Mouse (Mus musculus) kidney, postnatal 14 days (tissue): ENCODE measurements at regions not wholly inside any gene's neighbourhood (a gene's known extent, or its start where the extent isn't known, plus 50 kb on each side); places are given as distances from the start of the nearest gene placed in this dataset.
A peak's percentile ranks its signal among the peaks of the same experiment; 100 is the strongest.

Source experiments
- DNase-seq: peaks from one replicate; pipeline ENCODE4 v3.0.0; 2022; ENCODE audit warnings: mixed read lengths

GRCm38 (mm10) chr1:127152840-127153239, 52.0 kb upstream of the Mgat5 start:
- no peak for DNase-seq

DNA sequence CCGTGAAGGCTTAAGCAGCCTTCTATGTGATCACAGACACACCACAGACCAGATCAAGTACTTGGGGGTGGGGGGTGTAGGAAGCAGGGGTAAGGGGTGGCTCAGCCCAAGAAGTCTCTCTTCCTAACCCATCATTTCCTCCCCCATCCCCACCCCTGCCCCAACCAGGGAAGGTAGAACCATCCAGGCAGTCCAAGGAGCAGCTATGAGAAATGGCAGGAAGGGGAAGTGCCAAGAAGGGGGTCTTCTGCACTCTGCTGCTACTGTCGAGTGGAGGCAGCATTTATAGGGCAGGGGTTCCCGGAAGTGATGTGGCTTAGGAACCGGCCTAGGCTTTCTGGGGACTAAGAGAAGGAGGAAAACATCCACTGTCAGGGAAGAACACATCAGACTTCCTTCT, 69.3 kb upstream of the Mgat5 start:
- no peak for DNase-seq

DNA sequence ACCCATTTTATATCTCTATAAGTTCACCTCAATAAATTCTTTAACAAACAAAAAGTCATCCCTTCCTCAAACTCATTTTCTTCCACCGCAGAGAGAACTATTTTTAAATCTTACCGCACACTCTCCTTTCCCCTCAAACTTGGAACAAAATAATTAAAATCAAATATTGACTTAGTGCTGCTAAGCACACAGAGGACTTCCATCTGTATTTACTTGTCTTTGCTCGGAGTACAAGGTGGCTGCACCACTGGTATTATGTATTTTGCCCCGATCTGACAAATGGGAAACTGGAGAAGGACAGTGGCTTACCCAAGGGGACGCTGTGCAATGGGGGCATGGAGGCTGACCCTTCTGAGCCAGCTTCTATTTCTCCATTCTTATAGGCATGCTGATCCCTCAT, 72.9 kb upstream of the Mgat5 start:
- no peak for DNase-seq

DNA sequence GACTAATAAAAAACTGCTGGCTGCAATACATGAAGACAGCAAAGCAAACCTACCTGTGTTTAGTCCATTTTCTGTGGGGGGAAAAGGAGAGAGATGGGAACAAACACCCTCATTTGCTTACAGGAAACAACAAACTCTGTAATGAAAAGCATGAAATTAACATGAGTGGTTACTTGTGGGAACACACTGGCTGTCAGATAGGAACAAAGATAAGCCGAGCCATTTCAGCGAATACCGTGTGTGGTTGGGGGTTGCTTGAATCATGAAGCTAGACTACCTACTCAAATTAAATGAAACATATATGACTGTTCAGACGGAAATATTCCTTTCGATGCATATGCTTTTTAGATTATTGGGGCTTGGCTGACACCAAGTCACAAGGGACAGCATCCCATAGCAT, 80.0 kb upstream of the Mgat5 start:
- DNase-seq = no peak

GRCm38 (mm10) chr1:127118019-127118418, 86.8 kb upstream of the Mgat5 start:
- DNase-seq = no peak

DNA sequence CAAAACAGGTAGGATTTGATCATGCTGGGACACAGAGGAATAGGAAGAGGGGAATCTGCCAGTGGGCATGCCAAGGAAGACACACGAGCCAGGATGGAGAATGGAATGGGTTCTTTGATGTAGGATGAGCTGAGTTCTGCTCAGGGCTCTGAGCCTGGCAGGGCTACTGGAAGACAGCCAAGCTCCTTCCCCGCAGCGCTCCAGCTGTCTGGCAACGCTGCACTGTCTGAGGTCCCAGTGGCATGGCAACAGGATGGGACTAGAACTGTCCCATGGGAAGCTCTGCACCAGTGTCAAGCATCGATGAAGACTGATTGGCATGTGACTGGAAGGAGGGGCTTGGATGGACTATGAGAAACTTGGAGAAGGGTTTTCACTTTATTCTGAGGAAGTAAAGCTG, 97.3 kb upstream of the Mgat5 start:
- no peak for DNase-seq

- no peak for DNase-seq
These were observed 99.0 kb upstream of the Mgat5 start for GRCm38 (mm10) chr1:127105861-127106260.

- DNase-seq = no peak
These were observed 101.2 kb upstream of the Mgat5 start for GRCm38 (mm10) chr1:127103664-127104063.

- DNase-seq = no peak
These were observed 105.9 kb upstream of the Mgat5 start for GRCm38 (mm10) chr1:127098871-127099420.

DNA sequence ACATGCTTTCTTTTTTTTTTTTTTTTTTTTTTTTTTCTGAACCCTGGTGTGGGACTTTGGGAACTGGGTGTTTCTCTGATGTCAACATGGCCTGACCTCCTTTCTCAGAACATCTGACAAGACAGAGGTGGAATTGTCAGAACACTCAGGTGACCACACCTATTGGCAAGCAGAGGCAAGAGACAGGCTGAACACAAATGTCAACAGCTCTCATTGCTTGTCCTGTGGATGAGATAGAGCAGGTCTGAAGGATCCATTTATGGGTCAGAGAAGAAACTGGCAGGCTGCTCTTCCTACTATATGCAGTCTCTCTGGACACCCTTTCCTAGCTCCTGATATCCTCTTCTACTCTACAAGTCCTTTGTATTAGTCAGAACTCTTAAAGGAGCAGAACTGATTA, 117.2 kb upstream of the Mgat5 start:
- no peak for DNase-seq

- DNase-seq = no peak
These were observed 118.8 kb upstream of the Mgat5 start for GRCm38 (mm10) chr1:127085988-127086387.

DNA sequence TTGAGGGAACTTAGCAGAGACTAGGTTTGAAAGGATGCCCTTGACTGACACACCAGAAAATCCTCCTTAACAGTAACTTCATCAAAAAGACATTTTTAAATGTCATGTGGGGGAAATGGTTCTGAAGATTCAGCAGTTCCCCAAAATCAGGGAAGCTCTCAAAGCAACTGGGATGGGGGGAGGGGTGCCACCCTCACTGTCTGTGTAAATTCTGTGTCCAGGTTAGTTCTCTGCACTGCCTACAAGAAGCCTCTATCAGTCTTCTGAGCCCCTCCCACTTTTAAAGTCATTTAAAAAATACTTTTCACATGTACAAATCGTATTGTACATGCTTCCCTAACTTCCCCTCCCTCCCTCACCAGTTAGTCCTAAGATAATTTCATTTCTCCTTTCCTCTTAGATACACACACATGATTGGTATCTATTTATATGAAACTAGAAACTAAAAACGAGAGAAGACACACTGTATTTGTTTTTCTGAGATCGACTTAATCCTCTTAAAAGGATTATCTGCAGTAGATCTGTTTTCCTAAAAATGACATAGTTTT, 121.0 kb upstream of the Mgat5 start:
- DNase-seq = no peak

GRCm38 (mm10) chr1:127079012-127079411, 125.8 kb upstream of the Mgat5 start:
- DNase-seq = no peak

- no peak for DNase-seq
These were observed 142.4 kb upstream of the Mgat5 start for GRCm38 (mm10) chr1:127062430-127062829.

GRCm38 (mm10) chr1:127045711-127046420, 158.9 kb upstream of the Mgat5 start:
- DNase-seq = no peak

- no peak for DNase-seq
These were observed 170.1 kb upstream of the Mgat5 start for GRCm38 (mm10) chr1:127034748-127035147.

DNA sequence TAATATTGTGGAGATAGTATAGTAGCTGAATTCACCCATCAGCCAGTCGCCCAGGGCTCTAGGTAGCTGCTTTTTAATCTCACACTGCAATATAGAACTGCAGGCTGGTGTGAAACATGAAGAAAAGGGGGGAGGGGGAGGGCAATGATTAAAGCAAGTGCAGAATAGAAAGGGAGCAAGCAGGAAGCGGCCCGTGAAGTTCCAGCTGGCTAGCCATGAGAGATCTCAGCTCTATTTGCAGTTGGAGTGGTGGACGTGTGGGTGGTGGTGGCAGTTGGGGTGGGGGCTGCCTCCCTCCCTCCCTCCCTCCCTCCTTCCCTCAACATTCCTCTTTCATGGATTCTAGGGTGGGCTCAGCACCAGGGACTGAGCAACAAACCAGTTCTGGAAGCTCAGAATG, 173.3 kb upstream of the Mgat5 start:
- DNase-seq = peak; percentile 18

GRCm38 (mm10) chr1:127028872-127029497, 175.8 kb upstream of the Mgat5 start:
- no peak for DNase-seq

DNA sequence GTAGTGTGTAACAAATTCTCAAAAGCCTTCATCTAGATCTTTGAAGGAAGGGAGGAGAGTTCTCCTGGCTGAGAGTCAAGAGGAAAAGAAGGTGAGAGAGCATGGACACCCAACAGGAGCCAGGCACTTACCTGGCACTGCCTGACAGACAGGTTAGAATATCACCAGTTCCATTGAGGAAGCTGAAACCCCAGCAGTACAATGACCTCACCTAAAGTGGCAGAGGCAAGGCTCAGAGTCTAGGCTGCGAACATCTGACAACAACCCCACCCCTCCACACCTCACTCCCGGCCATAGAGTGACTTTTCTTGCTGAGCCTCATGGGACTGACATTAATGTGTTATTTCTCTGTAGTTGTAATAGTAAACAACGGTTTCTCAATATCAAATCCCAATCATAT, 181.7 kb upstream of the Mgat5 start:
- DNase-seq = no peak

- DNase-seq = no peak
These were observed 187.1 kb upstream of the Nckap5 start for GRCm38 (mm10) chr1:127017698-127018097.

GRCm38 (mm10) chr1:127015894-127016245, 185.3 kb upstream of the Nckap5 start:
- DNase-seq = no peak

- DNase-seq = peak; percentile 66
These were observed 184.7 kb upstream of the Nckap5 start for GRCm38 (mm10) chr1:127015042-127015893.

GRCm38 (mm10) chr1:127011901-127012300, 181.3 kb upstream of the Nckap5 start:
- DNase-seq = no peak
